ENCODE assay signal across 29 mouse cellular contexts in the genomic region with DNA sequence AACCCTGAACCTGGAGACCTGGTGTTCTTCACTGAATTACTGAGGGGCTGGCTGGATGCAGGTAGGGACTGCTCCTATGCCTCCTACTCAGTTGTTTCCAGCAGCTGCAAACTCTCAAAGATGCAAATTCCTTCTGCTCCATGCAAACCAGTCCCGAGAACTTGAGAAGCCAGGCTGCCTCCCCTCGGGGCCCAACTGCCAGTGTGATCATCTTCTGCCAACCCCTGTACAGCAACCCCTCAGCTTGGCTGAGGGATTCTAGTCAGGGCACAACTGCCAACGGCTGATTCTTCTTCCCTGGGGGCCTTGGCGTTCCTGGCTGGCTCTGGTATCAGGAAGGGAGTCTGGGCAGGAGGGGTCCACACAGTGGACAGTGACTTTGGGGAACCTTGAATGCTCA. TPM values are rescaled to one million over a fixed set of nuclear protein-coding genes. Genes with fewer than 3 reads are reported as not detected.
DNase-seq lines count a peak whose midpoint lies in the region; ATAC-seq and TF ChIP-seq lines count a peak whose summit lies in the region.
"Had no signal": no experiment of that assay in that cellular context is flagged by ENCODE, and none has a peak within 500 bp of the region (broad histone marks: within the 10 kb centered on the region; RNA-seq: fewer than 3 reads in every experiment).

No protein-coding gene starts in this region.

- H3K9ac ChIP-seq in kidney, postnatal 0 days (ENCODE audit: low read depth, low read length) = no peak overlapping the region
- H3K9ac ChIP-seq: forebrain, embryonic 12.5 days; hindbrain, embryonic 15.5 days; liver, embryonic 12.5 days; midbrain, embryonic 12.5 days; neural tube, embryonic 13.5 days; stomach, embryonic 15.5 days had no signal

- intact Hi-C loops in gastrocnemius, adult 2 months (cut with DNase I) = no loop called here
- intact Hi-C loops in gastrocnemius, postnatal 36 days (cut with DNase I) = no loop called here

- no peak overlapping the region for H3K4me2 ChIP-seq in kidney, postnatal 0 days (ENCODE audit: low read length)
- H3K4me2 ChIP-seq: forebrain, embryonic 12.5 days; hindbrain, embryonic 15.5 days; liver, embryonic 12.5 days; midbrain, embryonic 12.5 days; neural tube, embryonic 13.5 days; stomach, embryonic 15.5 days had no signal

- no peak overlapping the region for H3K27ac ChIP-seq in gastrocnemius, adult 2 months
- no peak overlapping the region for H3K27ac ChIP-seq in kidney, postnatal 0 days
- no peak overlapping the region for H3K27ac ChIP-seq in heart, embryonic 10.5 days
- H3K27ac ChIP-seq: forebrain, embryonic 12.5 days; hindbrain, embryonic 15.5 days; liver, embryonic 12.5 days; midbrain, embryonic 12.5 days; neural tube, embryonic 13.5 days; stomach, embryonic 15.5 days had no signal

- H3K9me3 ChIP-seq in kidney, postnatal 0 days (replicated peaks; ENCODE audit: low read length) = no peaks in the 10 kb centered on the region
- H3K9me3 ChIP-seq in heart, embryonic 10.5 days = no peaks in the 10 kb centered on the region
- H3K9me3 ChIP-seq: forebrain, embryonic 12.5 days; hindbrain, embryonic 15.5 days; liver, embryonic 12.5 days; midbrain, embryonic 12.5 days; neural tube, embryonic 13.5 days; stomach, embryonic 15.5 days had no signal

- no peaks in the 10 kb centered on the region for H3K4me1 ChIP-seq in kidney, postnatal 0 days (replicated peaks; ENCODE audit: insufficient read depth, low read length)
- H3K4me1 ChIP-seq in heart, embryonic 10.5 days = peaks cover 28% of the 10 kb centered on the region
- H3K4me1 ChIP-seq: forebrain, embryonic 12.5 days; liver, embryonic 12.5 days; midbrain, embryonic 12.5 days; neural tube, embryonic 13.5 days had no signal

- WGBS in kidney, postnatal 0 days = 45% methylated on average over 4 of the region's 4 CpGs
- 63% methylated on average over 4 of the region's 4 CpGs for WGBS in heart, embryonic 10.5 days

- no peaks in the 10 kb centered on the region for H3K36me3 ChIP-seq in kidney, postnatal 0 days (ENCODE audit: insufficient read depth, low read length)
- H3K36me3 ChIP-seq in heart, embryonic 10.5 days = peaks cover 4% of the 10 kb centered on the region
- H3K36me3 ChIP-seq: hindbrain, embryonic 15.5 days; stomach, embryonic 15.5 days had no signal

- no peaks in the 10 kb centered on the region for H3K27me3 ChIP-seq in kidney, postnatal 0 days (ENCODE audit: insufficient read depth, low read length)
- H3K27me3 ChIP-seq in heart, embryonic 10.5 days (ENCODE audit: insufficient read depth, poor library complexity, severe bottlenecking) = no peaks in the 10 kb centered on the region
- H3K27me3 ChIP-seq: forebrain, embryonic 12.5 days; hindbrain, embryonic 15.5 days; liver, embryonic 12.5 days; midbrain, embryonic 12.5 days; neural tube, embryonic 13.5 days; stomach, embryonic 15.5 days had no signal

- TF ChIP-seq CTCF in gastrocnemius, adult 2 months (IDR thresholded peaks at IDR 0.05) = no peak
- TF ChIP-seq CTCF in kidney, postnatal 0 days (IDR thresholded peaks at IDR 0.05; ENCODE audit: low read depth) = no peak

- no peak for ATAC-seq in kidney, postnatal 0 days (replicated peaks; ENCODE audit: low FRiP score, low read depth)
- ATAC-seq: activated CD4-positive, CD25-positive, alpha-beta regulatory T cell, adult 4 months; intestine, embryonic 16.5 days; liver, embryonic 12.5 days had no signal

- H3K4me3 ChIP-seq in gastrocnemius, adult 2 months = no peak overlapping the region
- no peak overlapping the region for H3K4me3 ChIP-seq in kidney, postnatal 0 days (replicated peaks; ENCODE audit: low read depth, low read length)
- H3K4me3 ChIP-seq in heart, embryonic 10.5 days = no peak overlapping the region
- H3K4me3 ChIP-seq: erythroblast, embryonic 14.5 days; forebrain, embryonic 12.5 days; hindbrain, embryonic 15.5 days; liver, embryonic 12.5 days; midbrain, embryonic 12.5 days; myocyte; neural tube, embryonic 13.5 days; stomach, embryonic 15.5 days had no signal

- DNase-seq in gastrocnemius, adult 2 months = peak; percentile 35
- DNase-seq in gastrocnemius, postnatal 36 days = no peak
- DNase-seq in kidney, postnatal 0 days (ENCODE audit: low spot score) = peak; percentile 52
- no peak for DNase-seq in kidney, adult 11 months
- DNase-seq in retina, postnatal 1 day = peak; percentile 40
- no peak for DNase-seq in retina, embryonic 14.5 days (ENCODE audit: low spot score)
- DNase-seq in heart, embryonic 10.5 days (ENCODE audit: low spot score) = no peak
- DNase-seq: adrenal gland, postnatal 25 days; B cell, adult 2 months; cerebellum, adult 9-10 months; heart, postnatal 4 days; kidney, postnatal 4 days; layer of hippocampus, adult 9-11 months; lung, adult 18-20 months; lung, postnatal 10 days; right cerebral cortex, adult 18-20 months; thymus, postnatal 25 days had no signal

RNA-seq across cellular contexts. Expression of a gene that starts 17.7 kb away (rescaled TPM):
- total RNA-seq in gastrocnemius, adult 2 months (2021) = not detected
- total RNA-seq in gastrocnemius, postnatal 36 days (2021) = not detected
- polyA plus RNA-seq in kidney, postnatal 0 days (2015; fragmentation: Nextera tagmentation; extraction: Ambion mirVana) = 0.26 and 0.30 TPM in 2 replicates
- polyA plus RNA-seq in heart, embryonic 10.5 days (2016; fragmentation: Nextera tagmentation; extraction: Ambion mirVana) = 0.11 and 0.33 TPM in 2 replicates
- total RNA-seq: adrenal gland, postnatal 25 days; common myeloid progenitor, adult 5-6 weeks; MEL had no signal
- polyA plus RNA-seq: erythroblast, embryonic 14.5 days; liver, embryonic 12.5 days had no signal

Comparison
In these comparisons a context has a peak if more than half of its experiments do, and no peak if none do; other contexts are left out.
1. DNase-seq: peak in gastrocnemius, adult 2 months (single experiment), kidney, postnatal 0 days (single experiment) and retina, postnatal 1 day (single experiment); none in gastrocnemius, postnatal 36 days (0 of 2), kidney, adult 11 months (single experiment), retina, embryonic 14.5 days (single experiment) and heart, embryonic 10.5 days (single experiment).